Mouse (Mus musculus) MEL-GATA-1-ER (cell line): ENCODE measurements around the gene Lhx4.

Experiments used
- DNase-seq: peaks from one replicate; pipeline ENCODE4 v3.0.0-alpha.2; 2012; ENCODE audit warnings: low read depth; ENCODE audit errors: extremely low read depth

Lhx4 gene

DNA sequence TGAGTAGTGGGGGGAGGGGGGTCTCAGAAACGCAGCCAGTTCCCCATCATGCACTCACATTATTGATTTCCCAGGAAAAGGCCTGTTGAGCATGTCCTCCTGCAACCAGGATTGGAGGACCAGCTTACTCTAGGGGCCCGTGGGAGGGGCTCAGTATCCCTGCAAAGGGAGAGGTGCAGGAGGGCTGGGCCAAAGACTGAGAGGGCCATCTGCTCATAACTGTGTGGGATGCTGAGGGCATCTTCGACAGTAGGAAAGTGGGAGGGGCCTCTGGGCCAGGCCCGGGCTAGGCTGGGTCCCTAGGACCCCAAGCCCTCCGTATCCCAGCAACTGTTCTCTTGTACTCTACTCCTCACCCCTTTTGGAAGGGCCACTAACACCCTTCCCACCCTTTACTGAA, 47.3 kb downstream of the Lhx4 start:
- DNase-seq: no peak

GRCm38 (mm10) chr1:155703191-155703680, 48.2 kb downstream of the Lhx4 start:
- DNase-seq: no peak

DNA sequence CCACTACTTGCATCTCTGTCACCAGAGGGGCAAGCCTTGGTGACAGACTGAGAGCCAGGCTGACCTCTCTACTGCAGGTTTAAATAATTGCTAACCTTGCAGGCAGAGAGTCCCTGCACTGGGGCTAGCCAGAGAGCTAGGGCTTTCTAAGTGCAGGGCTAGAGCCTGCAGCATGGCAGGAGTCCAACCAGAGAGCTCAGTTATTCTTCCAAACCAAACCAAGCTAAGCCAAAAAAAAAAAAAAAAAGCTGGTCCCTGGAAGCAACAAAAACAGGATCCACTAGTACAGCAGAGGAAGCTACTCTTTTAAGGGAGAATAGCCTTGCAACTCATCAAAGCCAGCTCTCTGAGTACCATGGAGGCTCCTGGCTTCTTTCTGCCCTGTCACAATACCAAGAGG, 50.6 kb downstream of the Lhx4 start:
- no peak for DNase-seq

DNA sequence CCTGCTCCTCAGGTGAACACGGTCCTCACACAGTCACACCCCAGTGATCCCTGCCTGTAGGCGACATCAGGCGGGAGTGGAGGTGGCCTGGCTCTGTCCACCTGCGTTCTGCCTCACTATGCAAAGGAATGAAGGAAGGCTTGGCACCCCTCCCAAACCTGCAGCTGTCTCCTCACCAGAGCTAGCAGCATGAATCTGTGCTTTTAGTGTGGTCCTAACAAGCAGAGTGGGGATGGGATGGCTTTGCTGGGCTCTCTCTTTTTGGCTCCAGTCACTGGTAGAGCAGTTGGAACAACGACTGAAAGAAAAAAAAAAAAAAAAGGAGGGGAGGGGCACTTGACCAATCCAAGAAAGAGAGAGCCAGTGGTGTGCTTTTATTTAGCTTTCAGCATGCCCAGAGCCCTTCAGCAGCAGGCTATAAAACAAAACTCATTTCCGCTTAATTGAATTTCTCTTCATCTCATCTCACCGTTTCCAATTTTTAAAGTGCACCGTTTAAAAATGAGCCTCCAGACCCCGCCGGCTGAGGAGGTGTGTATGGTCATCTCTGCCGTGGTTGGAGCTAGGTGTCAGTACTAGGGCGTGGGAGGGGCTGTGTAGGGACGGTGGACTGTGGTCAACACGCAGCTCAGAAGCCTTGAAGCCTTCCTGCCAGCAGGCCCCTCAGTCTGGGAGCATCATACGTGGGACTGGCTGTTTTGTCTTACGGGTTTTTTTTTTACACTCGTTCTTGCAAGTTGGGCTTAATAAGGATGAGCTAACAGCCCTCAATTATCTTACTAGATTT, 52.9 kb downstream of the Lhx4 start:
- DNase-seq: no peak

DNA sequence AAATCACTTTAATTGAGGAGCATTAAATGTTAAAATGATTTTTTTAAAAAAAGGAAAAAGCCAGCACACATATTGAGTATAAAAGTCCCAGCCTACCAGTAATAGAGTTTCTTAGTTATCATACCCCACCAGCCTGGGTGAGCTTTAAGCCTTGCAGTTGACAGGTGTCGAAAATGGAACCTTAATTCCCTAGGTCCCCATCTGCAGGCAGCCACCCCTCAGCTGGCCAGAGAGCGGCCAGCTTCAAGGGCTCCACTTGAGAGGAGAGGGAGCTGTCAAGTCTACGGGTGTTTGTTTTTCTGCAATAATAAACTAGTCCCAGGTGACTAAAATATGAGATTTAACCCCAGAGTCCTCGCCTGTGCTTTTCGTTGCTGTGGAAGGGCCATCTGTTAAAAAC, 58.0 kb downstream of the Lhx4 start:
- no peak for DNase-seq

DNA sequence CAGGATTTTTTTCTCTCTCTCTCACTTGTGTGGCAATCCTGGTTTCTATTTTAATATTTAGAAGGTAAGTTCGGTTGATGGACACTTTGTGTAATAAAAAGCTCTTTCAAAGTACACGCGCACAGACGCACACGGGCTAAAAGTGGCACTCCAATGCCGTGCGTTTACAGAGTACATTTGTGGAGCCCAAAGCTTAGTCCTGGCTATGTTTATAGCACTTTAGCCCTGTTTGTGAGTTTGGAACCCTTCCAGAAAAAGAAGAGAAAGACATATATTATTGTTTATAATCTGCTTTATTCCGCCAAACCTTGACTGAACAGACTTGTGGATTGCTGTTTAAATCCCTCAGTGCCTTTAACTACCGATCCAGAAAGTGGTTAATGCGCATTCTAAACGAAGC, 58.5 kb downstream of the Lhx4 start:
- no peak for DNase-seq

DNA sequence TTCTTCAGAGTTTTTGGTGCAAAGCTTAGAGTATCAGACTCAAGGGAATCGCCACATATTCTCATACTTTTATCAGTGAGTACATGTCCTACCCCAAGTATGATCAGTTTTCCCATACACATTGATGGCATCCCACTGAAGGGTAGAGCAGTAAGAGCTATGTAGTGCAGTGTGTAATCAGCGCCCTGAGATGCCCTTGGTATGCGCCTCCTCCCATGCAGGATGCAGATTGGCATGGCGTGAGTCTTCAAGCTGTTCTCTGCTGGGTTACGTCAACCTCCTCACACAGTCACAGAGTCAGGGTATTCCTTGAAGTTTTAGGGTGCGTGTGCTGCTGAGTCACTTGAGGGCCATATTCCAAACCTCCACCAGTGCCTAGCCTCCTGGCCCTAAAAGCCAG, 59.3 kb downstream of the Lhx4 start:
- no peak for DNase-seq

- no peak for DNase-seq
Measured at GRCm38 (mm10) chr1:155689558-155689957, 61.9 kb downstream of the Lhx4 start.

DNA sequence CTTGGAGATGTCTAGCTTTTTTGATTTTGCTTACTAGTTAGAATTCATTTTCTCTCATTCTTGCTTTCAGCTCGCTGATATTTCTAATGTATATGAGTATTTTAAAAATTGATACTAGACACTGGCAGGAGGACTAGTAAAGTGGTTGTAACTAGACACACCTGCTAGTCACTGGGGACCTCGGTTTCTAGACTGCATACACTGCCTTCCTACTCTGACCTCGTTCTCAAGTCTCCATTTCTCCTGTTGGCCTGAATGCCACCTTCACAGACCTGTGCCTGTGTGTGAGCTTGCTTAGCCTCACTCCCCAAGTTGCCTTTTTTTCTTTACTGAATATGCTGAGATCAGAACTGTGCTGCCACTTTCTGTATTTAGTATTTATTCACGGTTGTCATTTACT, 62.3 kb downstream of the Lhx4 start:
- DNase-seq: no peak

GRCm38 (mm10) chr1:155686816-155687215, 64.7 kb downstream of the Lhx4 start:
- no peak for DNase-seq

GRCm38 (mm10) chr1:155681116-155681799, 70.2 kb downstream of the Lhx4 start:
- DNase-seq: no peak

GRCm38 (mm10) chr1:155675570-155675969, 75.9 kb downstream of the Lhx4 start:
- DNase-seq: no peak

GRCm38 (mm10) chr1:155663994-155664393, 87.5 kb downstream of the Lhx4 start:
- peak; percentile 6 for DNase-seq

- DNase-seq: no peak
Measured at GRCm38 (mm10) chr1:155656321-155656720, 95.2 kb downstream of the Lhx4 start.

- DNase-seq: no peak
Measured at GRCm38 (mm10) chr1:155654961-155655360, 96.5 kb downstream of the Lhx4 start.

GRCm38 (mm10) chr1:155650121-155650846, 101.2 kb downstream of the Lhx4 start:
- DNase-seq: no peak
